Mouse (Mus musculus): Measurements from ENCODE around the gene Trpc7. TPM values are rescaled to one million over a fixed set of nuclear protein-coding genes. Genes with fewer than 3 reads are reported as not detected.

The Trpc7 gene
- polyA plus RNA-seq, 1 experiment: 0.27 TPM

DNA sequence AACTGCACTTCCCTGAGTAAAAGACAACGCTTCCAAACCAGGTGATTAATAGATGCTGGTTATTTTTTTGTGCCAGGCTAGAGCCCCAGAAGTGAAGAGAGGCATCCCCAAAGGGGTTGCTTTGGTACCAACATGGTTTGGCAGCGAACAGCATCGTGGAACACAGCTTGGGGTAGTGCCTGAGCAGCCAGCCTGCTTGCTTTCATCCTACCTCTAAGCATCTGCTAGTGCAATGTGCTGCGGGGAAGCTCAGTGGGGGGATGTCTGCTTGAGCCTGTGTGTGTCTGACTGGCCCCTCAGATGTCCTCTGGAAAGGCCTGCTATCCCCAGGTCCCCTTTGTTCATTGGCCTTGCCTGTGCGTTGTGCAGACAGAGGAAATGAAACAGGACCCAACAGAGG lies 42.4 kb downstream of the Trpc7 start:
- Histone ChIP-seq H3K4me3 (ENCODE audit: low read depth, low read length) (no peak overlapping the region), H3K27ac (ENCODE audit: insufficient read depth, low read depth, low read length) (no peak overlapping the region), H3K27me3 (ENCODE audit: control insufficient read depth, insufficient read depth, low read length) (no peaks in the 10 kb centered on the region), H3K4me1 (ENCODE audit: control insufficient read depth, insufficient read depth, insufficient read length, low read length) (no peaks in the 10 kb centered on the region), H3K36me3 (ENCODE audit: control insufficient read depth, insufficient read depth, low read length) (no peaks in the 10 kb centered on the region)
- WGBS: 71% methylated on average over 5 of the region's 5 CpGs
- TF ChIP-seq CTCF (IDR thresholded peaks at IDR 0.05; ENCODE audit: extremely low read depth, insufficient read length, insufficient replicate concordance, low read depth, low read length) (no peak), POLR2A (IDR thresholded peaks at IDR 0.05; ENCODE audit: low read depth, low read length) (no peak)

GRCm38 (mm10) chr13:56845866-56846265 lies 49.9 kb downstream of the Trpc7 start:
- 76% methylated on average over 3 of the region's 3 CpGs for WGBS
- TF ChIP-seq POLR2A (IDR thresholded peaks at IDR 0.05; ENCODE audit: low read depth, low read length): no peak
- no peak for TF ChIP-seq CTCF (IDR thresholded peaks at IDR 0.05; ENCODE audit: extremely low read depth, insufficient read length, insufficient replicate concordance, low read depth, low read length)
- Histone ChIP-seq H3K4me3 (ENCODE audit: low read depth, low read length) (no peak overlapping the region), H3K27ac (ENCODE audit: insufficient read depth, low read depth, low read length) (no peak overlapping the region), H3K27me3 (ENCODE audit: control insufficient read depth, insufficient read depth, low read length) (no peaks in the 10 kb centered on the region), H3K36me3 (ENCODE audit: control insufficient read depth, insufficient read depth, low read length) (no peaks in the 10 kb centered on the region), H3K4me1 (ENCODE audit: control insufficient read depth, insufficient read depth, insufficient read length, low read length) (no peaks in the 10 kb centered on the region)

DNA sequence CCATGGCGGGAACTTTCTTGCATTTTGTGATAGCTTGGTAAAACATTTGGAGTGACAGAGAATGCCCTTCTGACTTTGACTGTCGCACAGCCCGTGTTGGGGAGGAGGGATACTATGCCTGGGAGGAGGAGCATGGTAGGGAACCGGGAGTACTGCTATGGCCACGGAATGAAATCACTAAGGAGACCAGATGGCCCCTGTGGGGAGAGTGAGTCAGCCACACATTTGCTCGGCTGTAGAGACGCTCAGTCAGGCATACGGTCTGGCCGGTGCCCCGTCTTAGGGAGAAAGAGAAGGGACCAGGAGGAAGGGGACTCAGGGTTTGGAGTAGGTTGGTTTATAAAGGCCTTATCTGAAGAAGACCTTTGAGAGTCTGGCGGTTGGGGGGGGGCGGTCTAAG lies 80.3 kb downstream of the Trpc7 start:
- H3K4me1 ChIP-seq (ENCODE audit: control insufficient read depth, insufficient read depth, insufficient read length, low read length): no peaks in the 10 kb centered on the region
- H3K36me3 ChIP-seq (ENCODE audit: control insufficient read depth, insufficient read depth, low read length): no peaks in the 10 kb centered on the region

GRCm38 (mm10) chr13:56806776-56807490 lies 88.9 kb downstream of the Trpc7 start:
- WGBS: 6% methylated on average over 27 of the region's 27 CpGs
- Histone ChIP-seq H3K4me1 (ENCODE audit: control insufficient read depth, insufficient read depth, insufficient read length, low read length) (no peaks in the 10 kb centered on the region), H3K27me3 (ENCODE audit: control insufficient read depth, insufficient read depth, low read length) (no peaks in the 10 kb centered on the region), H3K27ac (ENCODE audit: insufficient read depth, low read depth, low read length) (no peak overlapping the region), H3K4me3 (ENCODE audit: low read depth, low read length) (peak overlapping the region; percentile 8; the same call in 1 of the 2 replicates), H3K36me3 (ENCODE audit: control insufficient read depth, insufficient read depth, low read length) (no peaks in the 10 kb centered on the region)
- TF ChIP-seq CTCF (IDR thresholded peaks at IDR 0.05; ENCODE audit: extremely low read depth, insufficient read length, insufficient replicate concordance, low read depth, low read length) (peak; percentile 99), POLR2A (IDR thresholded peaks at IDR 0.05; ENCODE audit: low read depth, low read length) (no peak)

More for the DNA sequence above, 80.3 kb downstream of the Trpc7 start:
- no peak overlapping the region for H3K4me3 ChIP-seq (ENCODE audit: low read depth, low read length)
- WGBS: 87% methylated on average over 12 of the region's 12 CpGs
- no peak overlapping the region for H3K27ac ChIP-seq (ENCODE audit: insufficient read depth, low read depth, low read length)
- TF ChIP-seq CTCF (IDR thresholded peaks at IDR 0.05; ENCODE audit: extremely low read depth, insufficient read length, insufficient replicate concordance, low read depth, low read length) (no peak), POLR2A (IDR thresholded peaks at IDR 0.05; ENCODE audit: low read depth, low read length) (no peak)
- no peaks in the 10 kb centered on the region for H3K27me3 ChIP-seq (ENCODE audit: control insufficient read depth, insufficient read depth, low read length)

GRCm38 (mm10) chr13:56805131-56805530 lies 90.7 kb downstream of the Trpc7 start:
- Histone ChIP-seq H3K27me3 (ENCODE audit: control insufficient read depth, insufficient read depth, low read length) (no peaks in the 10 kb centered on the region), H3K4me1 (ENCODE audit: control insufficient read depth, insufficient read depth, insufficient read length, low read length) (no peaks in the 10 kb centered on the region), H3K27ac (ENCODE audit: insufficient read depth, low read depth, low read length) (no peak overlapping the region), H3K4me3 (ENCODE audit: low read depth, low read length) (no peak overlapping the region), H3K36me3 (ENCODE audit: control insufficient read depth, insufficient read depth, low read length) (no peaks in the 10 kb centered on the region)
- TF ChIP-seq POLR2A (IDR thresholded peaks at IDR 0.05; ENCODE audit: low read depth, low read length): no peak
- no peak for TF ChIP-seq CTCF (IDR thresholded peaks at IDR 0.05; ENCODE audit: extremely low read depth, insufficient read length, insufficient replicate concordance, low read depth, low read length)
- WGBS: 72% methylated on average over 3 of the region's 3 CpGs

- TF ChIP-seq POLR2A (IDR thresholded peaks at IDR 0.05; ENCODE audit: low read depth, low read length) (no peak), CTCF (IDR thresholded peaks at IDR 0.05; ENCODE audit: extremely low read depth, insufficient read length, insufficient replicate concordance, low read depth, low read length) (no peak)
- 49% methylated on average over 7 of the region's 7 CpGs for WGBS
- no peak overlapping the region for H3K27ac ChIP-seq (ENCODE audit: insufficient read depth, low read depth, low read length)
- H3K27me3 ChIP-seq (ENCODE audit: control insufficient read depth, insufficient read depth, low read length): no peaks in the 10 kb centered on the region
- no peak overlapping the region for H3K4me3 ChIP-seq (ENCODE audit: low read depth, low read length)
- no peaks in the 10 kb centered on the region for H3K36me3 ChIP-seq (ENCODE audit: control insufficient read depth, insufficient read depth, low read length)
- no peaks in the 10 kb centered on the region for H3K4me1 ChIP-seq (ENCODE audit: control insufficient read depth, insufficient read depth, insufficient read length, low read length)
Measured at GRCm38 (mm10) chr13:56797459-56797858, 98.3 kb downstream of the Trpc7 start.

GRCm38 (mm10) chr13:56795501-56795900 lies 100.3 kb downstream of the Trpc7 start:
- Histone ChIP-seq H3K27me3 (ENCODE audit: control insufficient read depth, insufficient read depth, low read length) (no peaks in the 10 kb centered on the region), H3K27ac (ENCODE audit: insufficient read depth, low read depth, low read length) (no peak overlapping the region), H3K36me3 (ENCODE audit: control insufficient read depth, insufficient read depth, low read length) (no peaks in the 10 kb centered on the region), H3K4me1 (ENCODE audit: control insufficient read depth, insufficient read depth, insufficient read length, low read length) (no peaks in the 10 kb centered on the region), H3K4me3 (ENCODE audit: low read depth, low read length) (no peak overlapping the region)
- TF ChIP-seq POLR2A (IDR thresholded peaks at IDR 0.05; ENCODE audit: low read depth, low read length) (no peak), CTCF (IDR thresholded peaks at IDR 0.05; ENCODE audit: extremely low read depth, insufficient read length, insufficient replicate concordance, low read depth, low read length) (no peak)
- WGBS: 75% methylated on average over 7 of the region's 7 CpGs
